In genomic region chr4:3052314-3053059, GRCm38 (mm10) we compare ENCODE assay signal across 8 mouse cellular contexts.
DNase-seq lines count a peak whose midpoint lies in the region; ATAC-seq and TF ChIP-seq lines count a peak whose summit lies in the region.

No protein-coding gene starts in this region.

- H3K4me2 ChIP-seq in hindbrain, embryonic 14.5 days (replicated peaks): no peak overlapping the region
- H3K4me2 ChIP-seq in limb, embryonic 15.5 days: no peak overlapping the region
- no peak overlapping the region for H3K4me2 ChIP-seq in neural tube, embryonic 15.5 days

- no peak overlapping the region for H3K9ac ChIP-seq in hindbrain, embryonic 14.5 days
- H3K9ac ChIP-seq in limb, embryonic 15.5 days: no peak overlapping the region
- no peak overlapping the region for H3K9ac ChIP-seq in neural tube, embryonic 15.5 days (replicated peaks)

- DNase-seq in hindbrain, embryonic 14.5 days (ENCODE audit: low spot score): no peak
- no peak for DNase-seq in hindbrain, embryonic 10.5 days (ENCODE audit: low spot score)
- no peak for DNase-seq in G1E (ENCODE audit: low spot score)
- peak; percentile 3 for DNase-seq in gastrocnemius, postnatal 14 days
- no peak for DNase-seq in cerebellum, postnatal 36 days
- DNase-seq in left cerebral cortex, postnatal 14 days (ENCODE audit: low spot score in 2 of 2): no peak

- H3K9me3 ChIP-seq in hindbrain, embryonic 14.5 days (ENCODE audit: control insufficient read depth, low read length): peaks cover 67% of the 10 kb centered on the region
- H3K9me3 ChIP-seq in hindbrain, embryonic 10.5 days: peaks cover 67% of the 10 kb centered on the region
- peaks cover 67% of the 10 kb centered on the region for H3K9me3 ChIP-seq in G1E (replicated peaks)
- peaks cover 62% of the 10 kb centered on the region for H3K9me3 ChIP-seq in limb, embryonic 15.5 days
- peaks cover 66% of the 10 kb centered on the region for H3K9me3 ChIP-seq in neural tube, embryonic 15.5 days (replicated peaks)

- TF ChIP-seq CTCF in G1E (IDR thresholded peaks at IDR 0.05; ENCODE audit: low read depth, low read length): peak; percentile 16

- no peak overlapping the region for H3K27ac ChIP-seq in hindbrain, embryonic 14.5 days
- H3K27ac ChIP-seq in hindbrain, embryonic 10.5 days: no peak overlapping the region
- no peak overlapping the region for H3K27ac ChIP-seq in limb, embryonic 15.5 days
- H3K27ac ChIP-seq in neural tube, embryonic 15.5 days (replicated peaks): no peak overlapping the region

- no peaks in the 10 kb centered on the region for H3K27me3 ChIP-seq in hindbrain, embryonic 14.5 days (ENCODE audit: control insufficient read depth, insufficient read depth, low read length)
- H3K27me3 ChIP-seq in hindbrain, embryonic 10.5 days (ENCODE audit: insufficient read depth, poor library complexity, severe bottlenecking): no peaks in the 10 kb centered on the region
- no peaks in the 10 kb centered on the region for H3K27me3 ChIP-seq in G1E (ENCODE audit: insufficient read depth, low read length)
- no peaks in the 10 kb centered on the region for H3K27me3 ChIP-seq in limb, embryonic 15.5 days
- H3K27me3 ChIP-seq in neural tube, embryonic 15.5 days (replicated peaks): no peaks in the 10 kb centered on the region

- H3K4me1 ChIP-seq in hindbrain, embryonic 14.5 days (replicated peaks; ENCODE audit: control insufficient read depth, insufficient read depth, low read length): no peaks in the 10 kb centered on the region
- H3K4me1 ChIP-seq in hindbrain, embryonic 10.5 days (replicated peaks): no peaks in the 10 kb centered on the region
- no peaks in the 10 kb centered on the region; the same call in 1 of the 2 replicates for H3K4me1 ChIP-seq in G1E (ENCODE audit: insufficient read depth, low read depth, low read length)
- H3K4me1 ChIP-seq in limb, embryonic 15.5 days: no peaks in the 10 kb centered on the region
- no peaks in the 10 kb centered on the region for H3K4me1 ChIP-seq in neural tube, embryonic 15.5 days

- intact Hi-C loops in gastrocnemius, postnatal 14 days (cut with DNase I; ENCODE audit: low total_unique reads): no loop called here
- intact Hi-C loops in left cerebral cortex, postnatal 14 days (cut with DNase I): no loop called here

- ATAC-seq in hindbrain, embryonic 14.5 days (ENCODE audit: low FRiP score): peak; percentile 23; the same call in 1 of the 2 replicates
- no peak for ATAC-seq in G1E (ENCODE audit: extremely low read depth, insufficient number of reproducible peaks, low FRiP score, poor library complexity, severe bottlenecking)
- ATAC-seq in limb, embryonic 15.5 days (ENCODE audit: insufficient number of reproducible peaks, low FRiP score, low TSS enrichment, low read depth): 0 out of 2 replicates have a peak, but pooled peaks have one; percentile 26
- peak; percentile 14; the same call in 1 of the 2 replicates for ATAC-seq in neural tube, embryonic 15.5 days (ENCODE audit: low FRiP score)

- 85% methylated on average over 4 of the region's 4 CpGs for WGBS in hindbrain, embryonic 14.5 days
- 82% methylated on average over 4 of the region's 4 CpGs for WGBS in hindbrain, embryonic 10.5 days
- WGBS in limb, embryonic 15.5 days: 84% methylated on average over 4 of the region's 4 CpGs
- 83% methylated on average over 4 of the region's 4 CpGs for WGBS in neural tube, embryonic 15.5 days

- H3K36me3 ChIP-seq in hindbrain, embryonic 14.5 days (replicated peaks; ENCODE audit: control insufficient read depth, insufficient read depth): no peaks in the 10 kb centered on the region
- no peaks in the 10 kb centered on the region for H3K36me3 ChIP-seq in hindbrain, embryonic 10.5 days
- no peaks in the 10 kb centered on the region for H3K36me3 ChIP-seq in G1E (replicated peaks)
- H3K36me3 ChIP-seq in limb, embryonic 15.5 days: no peaks in the 10 kb centered on the region
- no peaks in the 10 kb centered on the region for H3K36me3 ChIP-seq in neural tube, embryonic 15.5 days

- H3K4me3 ChIP-seq in hindbrain, embryonic 14.5 days (replicated peaks; ENCODE audit: low read length): no peak overlapping the region
- H3K4me3 ChIP-seq in hindbrain, embryonic 10.5 days: no peak overlapping the region
- H3K4me3 ChIP-seq in G1E (ENCODE audit: low read depth, low read length): peak overlapping the region; percentile 1; the same call in 1 of the 2 replicates
- no peak overlapping the region for H3K4me3 ChIP-seq in limb, embryonic 15.5 days
- H3K4me3 ChIP-seq in neural tube, embryonic 15.5 days (replicated peaks): no peak overlapping the region
